Mouse (Mus musculus) brown adipose tissue, adult 24 weeks (tissue): ENCODE data around the gene Borcs5. TPM values are rescaled to one million over a fixed set of nuclear protein-coding genes. Genes with fewer than 3 reads are reported as not detected.
A peak's percentile ranks its signal among the peaks of the same experiment; 100 is the strongest.

Experiments used
- H3K27ac ChIP-seq: fragments of 200-500 bp; replicated peaks from 2 replicates; pipeline ENCODE4 v1.5.1; 2012; ENCODE audit warnings: low read depth, mild to moderate bottlenecking, low read length
- H3K4me1 ChIP-seq: fragments of 200-500 bp; 2 replicates; pipeline ENCODE4 v1.6.1; 2012; ENCODE audit warnings: low read length, mixed read lengths; ENCODE audit not compliant: control insufficient read depth, insufficient read depth, insufficient read length
- H3K4me3 ChIP-seq: fragments of 200-500 bp; 2 replicates; pipeline ENCODE4 v1.5.1; 2012; ENCODE audit warnings: low read depth, mild to moderate bottlenecking, low read length, moderate library complexity; ENCODE audit not compliant: insufficient read depth
- polyA plus RNA-seq: library from polyadenylated mRNA; stranded (reverse); fragments of >200 nt; gene quantifications from 2 replicates; pipeline ENCODE4 v1.2.4, GENCODE M21; 2012; ENCODE audit not compliant: missing spikeins, insufficient read depth, insufficient read length

Gene Borcs5
- polyA plus RNA-seq, 1 experiment: 15.2 TPM

DNA sequence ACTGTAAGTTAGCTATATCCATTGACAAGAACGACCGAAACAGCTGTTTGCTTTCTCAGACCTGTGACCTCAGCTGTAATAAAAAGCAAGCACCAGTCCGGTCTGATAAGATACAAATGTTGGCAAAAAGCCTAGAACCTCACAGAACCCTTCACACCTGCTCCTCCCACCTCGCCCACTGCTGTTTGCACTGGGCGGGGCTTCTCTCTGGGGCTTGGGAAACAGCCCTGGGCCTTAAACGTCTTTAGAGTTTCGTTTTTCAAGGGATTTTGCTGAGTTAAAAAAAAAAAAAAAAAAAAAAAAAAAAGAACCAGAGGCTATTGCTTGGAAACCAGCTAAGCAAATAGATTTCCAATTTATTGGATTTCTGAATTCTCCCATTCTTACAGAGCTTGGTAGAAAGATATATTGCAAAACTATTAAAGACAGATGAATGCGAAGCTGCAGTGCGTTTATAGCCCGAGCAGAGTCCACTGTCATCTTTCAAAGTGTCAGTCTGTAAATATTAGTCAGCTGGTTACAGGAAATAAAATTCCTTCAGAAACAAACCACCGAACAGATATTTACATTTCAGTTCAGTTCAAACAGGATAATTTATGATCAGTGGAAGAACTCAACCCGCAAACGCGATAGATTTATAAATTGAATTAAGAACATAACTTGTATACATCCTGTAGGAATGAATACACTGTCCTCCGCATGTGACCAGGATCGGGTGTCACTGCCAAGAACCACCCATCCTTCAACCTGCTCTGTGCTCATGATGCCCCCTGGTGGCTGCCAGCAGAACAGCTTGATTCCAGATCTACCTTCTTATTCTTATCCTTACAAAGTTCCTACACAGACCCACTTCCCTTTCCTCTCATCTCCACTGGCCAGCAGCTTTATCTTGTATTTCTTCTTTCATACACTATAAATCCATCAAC, 24.3 kb upstream of the Borcs5 start:
- Histone ChIP-seq H3K4me3 (0 out of 2 replicates have a peak overlapping the region, but pooled peaks have one; percentile 11), H3K27ac (no peak overlapping the region), H3K4me1 (no peaks in the 10 kb centered on the region)

DNA sequence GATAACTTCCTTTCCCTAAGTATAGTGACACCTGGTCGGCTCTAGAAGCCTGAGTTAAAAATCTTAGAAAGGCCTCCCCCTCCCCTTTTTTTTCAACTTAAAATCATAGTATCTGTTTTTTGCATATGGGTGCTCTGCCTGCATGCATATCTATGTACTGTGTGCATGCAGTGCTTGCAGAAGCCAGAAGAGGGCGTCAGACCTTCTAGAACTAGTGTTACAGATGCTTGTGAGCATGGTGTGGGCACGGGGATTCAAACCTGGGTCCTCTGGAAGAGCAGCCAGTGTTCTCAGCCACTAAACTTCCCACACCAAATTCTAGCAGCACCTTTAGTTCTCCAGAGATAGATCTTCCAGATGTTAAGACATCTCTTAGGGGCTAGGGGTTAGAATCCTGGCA, 21.7 kb upstream of the Borcs5 start:
- H3K4me3 ChIP-seq: no peak overlapping the region
- H3K4me1 ChIP-seq: peaks cover 2% of the 10 kb centered on the region; the same call in 1 of the 2 replicates
- H3K27ac ChIP-seq: no peak overlapping the region

DNA sequence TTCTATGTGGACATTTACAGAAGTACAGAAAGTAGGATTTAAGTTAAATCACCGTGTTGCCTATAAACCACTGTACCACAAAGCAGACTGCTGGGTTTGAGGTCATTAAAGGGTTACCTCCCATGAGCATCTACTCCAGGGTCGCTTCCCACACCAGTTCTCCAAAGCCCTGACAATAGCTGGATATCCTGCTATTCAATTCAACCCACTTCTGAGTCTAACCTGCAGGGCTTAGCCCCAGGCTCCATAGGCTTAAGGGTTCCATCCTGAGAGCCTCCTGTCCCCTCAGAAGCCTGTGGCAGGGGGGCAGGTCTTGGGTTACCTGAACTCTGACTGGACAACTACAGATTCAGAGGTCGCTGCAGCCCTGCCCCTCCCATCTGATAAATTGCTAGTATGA, 19.2 kb upstream of the Borcs5 start:
- H3K4me1 ChIP-seq: peaks cover 5% of the 10 kb centered on the region; the same call in 1 of the 2 replicates
- H3K27ac ChIP-seq: no peak overlapping the region
- no peak overlapping the region for H3K4me3 ChIP-seq

DNA sequence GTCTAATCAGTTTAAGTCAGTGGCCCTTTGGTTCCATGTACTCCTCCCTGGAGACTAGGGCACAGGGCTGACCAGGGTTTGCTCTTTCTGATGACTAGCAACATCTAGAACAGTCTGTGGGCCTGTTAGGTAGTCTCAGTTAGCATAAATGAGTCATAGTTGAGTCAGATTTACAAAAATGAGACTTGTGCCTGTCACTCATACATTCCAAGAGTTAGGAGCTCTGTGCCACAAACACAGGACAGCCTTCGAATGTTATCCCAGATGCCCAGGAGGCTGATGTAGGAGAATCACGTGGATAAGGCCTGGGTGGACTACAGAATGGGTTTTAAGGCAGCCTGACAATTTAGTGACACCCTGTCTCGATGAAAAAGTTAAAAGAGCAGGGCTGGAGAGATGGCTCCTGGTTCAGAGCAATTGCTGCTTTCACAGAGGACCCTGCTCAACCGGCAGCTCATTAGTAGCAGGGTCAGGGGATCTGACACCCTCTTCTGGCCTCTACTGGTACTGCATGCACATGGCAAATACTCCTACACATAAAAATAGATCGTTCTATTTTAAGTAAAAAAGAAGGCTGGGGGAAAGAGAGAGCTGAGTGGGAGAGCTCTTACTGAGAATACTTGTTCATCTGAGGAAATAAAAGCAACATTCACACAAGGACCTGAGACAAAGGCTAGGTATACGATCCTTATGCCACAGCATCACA, 18.3 kb upstream of the Borcs5 start:
- H3K27ac ChIP-seq: 0 out of 2 replicates have a peak overlapping the region, but pooled peaks have one; percentile 24
- peaks cover 5% of the 10 kb centered on the region; the same call in 1 of the 2 replicates for H3K4me1 ChIP-seq
- H3K4me3 ChIP-seq: no peak overlapping the region

DNA sequence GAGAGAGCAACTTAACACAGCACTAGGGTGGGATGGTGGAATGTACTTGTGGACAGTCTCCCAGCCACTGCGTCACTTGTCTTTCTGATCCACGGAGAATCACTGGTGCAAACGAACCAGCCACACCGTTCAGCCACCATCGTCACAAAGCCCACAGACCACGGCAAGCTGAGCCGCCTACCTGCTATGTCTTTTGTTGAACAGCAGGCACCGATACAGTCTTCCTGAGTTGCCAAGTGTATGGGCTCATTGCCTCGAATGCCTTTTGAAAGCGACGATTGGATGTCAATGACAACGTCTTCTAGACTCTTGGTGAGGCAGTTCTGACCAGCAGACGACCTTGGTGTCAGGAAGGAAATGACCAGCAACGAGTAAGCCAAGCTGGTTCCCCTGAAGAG, 17.8 kb upstream of the Borcs5 start:
- Histone ChIP-seq H3K27ac (no peak overlapping the region), H3K4me1 (peaks cover 5% of the 10 kb centered on the region; the same call in 1 of the 2 replicates), H3K4me3 (no peak overlapping the region)

DNA sequence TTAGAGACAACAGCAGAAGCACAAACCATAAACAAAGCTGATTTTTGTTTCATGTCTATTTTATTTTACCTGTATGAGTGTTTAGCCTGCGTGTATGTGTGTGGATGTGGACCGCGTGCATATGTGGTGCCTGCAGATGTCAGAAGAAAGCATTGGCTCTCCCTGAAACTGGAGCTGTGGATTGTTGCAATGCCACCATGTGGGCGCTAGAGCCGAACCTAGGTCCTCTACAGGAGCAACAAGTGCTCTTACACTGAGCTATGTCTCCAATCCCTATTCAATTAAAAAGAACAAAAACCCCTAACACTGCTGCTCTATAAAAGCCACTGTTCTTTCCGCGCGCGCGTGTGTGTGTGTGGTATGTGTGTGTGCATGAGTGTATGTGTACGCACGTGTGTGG, 13.9 kb upstream of the Borcs5 start:
- Histone ChIP-seq H3K4me3 (no peak overlapping the region), H3K27ac (no peak overlapping the region), H3K4me1 (peaks cover 5% of the 10 kb centered on the region; the same call in 1 of the 2 replicates)

DNA sequence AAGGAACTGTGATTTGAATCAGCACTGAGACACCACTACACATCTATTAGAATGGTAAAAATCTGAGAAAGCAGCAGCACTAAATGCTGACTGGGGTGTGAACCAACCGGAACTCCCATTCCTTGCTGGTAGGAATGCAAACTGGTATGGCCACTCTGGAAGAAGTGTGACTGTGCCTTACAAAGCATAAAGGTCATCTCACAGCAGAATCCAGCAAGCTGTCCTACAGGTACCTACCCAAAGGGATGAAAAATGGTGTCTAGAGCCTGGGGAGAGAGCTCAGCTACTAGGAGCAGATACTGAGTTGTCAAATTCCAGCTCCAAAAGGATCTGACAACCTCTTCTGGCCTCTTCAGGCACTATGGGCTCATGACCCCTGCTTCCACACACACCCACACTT, 12.7 kb upstream of the Borcs5 start:
- Histone ChIP-seq H3K4me1 (peaks cover 5% of the 10 kb centered on the region), H3K27ac (no peak overlapping the region), H3K4me3 (no peak overlapping the region)

DNA sequence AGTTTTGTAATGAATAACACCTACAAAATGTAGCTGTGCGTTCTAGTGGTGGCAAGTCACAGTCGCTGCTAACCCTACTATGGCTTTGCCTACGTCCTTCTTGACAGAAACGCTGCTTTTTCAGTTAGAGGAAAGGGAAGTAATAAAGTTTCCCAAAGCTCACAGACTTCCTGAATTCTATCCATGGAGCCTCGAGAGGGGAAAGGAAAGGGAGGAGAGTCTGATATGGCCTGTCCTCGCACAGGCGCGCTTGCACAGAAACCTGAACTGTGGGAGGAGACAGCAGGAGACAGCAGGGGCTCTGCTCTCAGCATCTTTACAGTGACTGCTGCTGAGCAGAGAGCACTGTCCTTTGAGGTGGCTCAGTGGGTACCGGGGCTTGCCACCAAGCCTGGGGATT, 8.9 kb upstream of the Borcs5 start:
- Histone ChIP-seq H3K4me1 (peaks cover 2% of the 10 kb centered on the region), H3K4me3 (no peak overlapping the region), H3K27ac (peak overlapping the region; percentile 49; the same call in 1 of the 2 replicates)

DNA sequence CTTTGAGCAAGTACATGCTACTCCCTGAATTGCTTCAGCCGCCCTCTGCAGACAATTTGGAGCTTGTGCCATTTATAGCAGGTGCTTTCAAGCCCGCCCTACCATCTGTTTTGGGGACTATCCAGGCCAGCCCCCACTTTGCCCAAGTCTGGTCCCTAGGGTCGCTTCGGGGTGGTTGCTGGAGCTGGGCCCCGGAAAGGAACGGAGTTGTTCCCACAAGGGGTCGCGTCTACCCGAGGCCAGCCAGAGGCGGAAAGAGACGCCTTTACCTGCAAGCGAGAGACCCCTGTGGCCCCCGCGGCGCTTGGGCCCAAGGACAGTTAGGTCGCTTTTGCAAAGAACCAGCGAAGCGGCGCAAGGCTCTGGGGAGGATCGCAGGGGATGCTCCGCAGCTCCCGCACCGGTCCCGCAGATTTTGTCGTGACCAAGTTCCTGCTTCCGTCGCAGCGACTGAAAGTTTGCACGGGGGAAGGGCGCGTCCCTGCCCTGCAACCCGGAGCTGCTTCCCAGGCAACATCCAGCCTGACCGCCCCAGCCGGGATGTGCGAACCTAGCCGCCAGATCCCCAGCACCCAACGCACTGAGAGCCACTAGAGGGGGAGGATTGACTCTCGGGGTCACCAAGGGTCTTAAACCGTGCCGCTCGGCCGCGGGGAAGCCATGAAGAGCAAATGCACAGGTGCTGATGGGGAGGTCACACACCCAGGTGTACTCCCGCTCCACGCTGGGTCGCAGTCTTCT, 7.2 kb upstream of the Borcs5 start, which contains the start of gene Mansc1:
Gene Mansc1, minus strand, starts transcription at position 542 of the 741 bp plus-strand sequence.
- H3K27ac ChIP-seq: no peak within 1 kb of the TSS
- peaks cover 2% of the 10 kb centered on the region for H3K4me1 ChIP-seq
- H3K4me3 ChIP-seq: peak within 1 kb of the TSS; percentile 70

DNA sequence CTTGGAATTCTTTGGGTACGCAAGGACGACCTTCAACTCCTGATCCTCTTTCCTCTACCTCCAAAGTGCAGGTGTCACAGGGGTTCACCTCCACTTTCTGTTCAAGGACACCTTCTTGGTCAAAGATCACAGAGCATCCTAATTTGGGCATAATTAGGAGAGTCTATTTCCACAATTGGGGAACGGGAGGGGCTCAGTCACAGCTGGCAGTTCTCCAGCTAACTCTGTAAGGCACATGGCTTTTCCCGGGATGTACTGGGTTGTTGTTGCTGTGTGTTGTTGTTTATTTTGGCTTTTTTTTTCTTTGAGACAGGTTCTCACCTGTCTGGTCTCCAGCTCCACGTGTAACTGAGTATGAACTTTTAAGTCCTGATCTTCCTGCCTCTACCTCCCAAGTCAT, 6.6 kb upstream of the Borcs5 start:
- peak overlapping the region; percentile 70 for H3K4me3 ChIP-seq
- H3K27ac ChIP-seq: no peak overlapping the region
- peaks cover 2% of the 10 kb centered on the region for H3K4me1 ChIP-seq

DNA sequence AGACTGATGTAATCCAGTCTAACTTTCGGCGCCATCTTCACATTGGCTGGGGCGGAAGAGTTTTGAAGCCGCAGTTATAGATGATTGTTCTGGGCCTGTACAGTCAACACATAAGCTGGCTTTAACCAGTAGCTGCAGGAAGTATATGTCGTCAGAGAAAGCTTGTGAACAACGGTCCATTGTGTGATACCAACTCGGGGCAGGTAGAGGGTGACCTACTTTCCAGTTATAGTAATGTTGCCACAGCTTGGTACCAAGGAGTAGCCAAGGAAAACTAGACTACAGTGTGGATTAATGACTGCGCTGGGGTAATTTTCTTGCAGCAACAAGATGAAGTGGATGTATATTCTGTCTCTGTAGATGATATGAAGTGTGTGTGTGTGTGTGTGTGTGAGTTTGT, 5.8 kb upstream of the Borcs5 start:
- Histone ChIP-seq H3K27ac (no peak overlapping the region), H3K4me3 (no peak overlapping the region), H3K4me1 (peaks cover 2% of the 10 kb centered on the region)

DNA sequence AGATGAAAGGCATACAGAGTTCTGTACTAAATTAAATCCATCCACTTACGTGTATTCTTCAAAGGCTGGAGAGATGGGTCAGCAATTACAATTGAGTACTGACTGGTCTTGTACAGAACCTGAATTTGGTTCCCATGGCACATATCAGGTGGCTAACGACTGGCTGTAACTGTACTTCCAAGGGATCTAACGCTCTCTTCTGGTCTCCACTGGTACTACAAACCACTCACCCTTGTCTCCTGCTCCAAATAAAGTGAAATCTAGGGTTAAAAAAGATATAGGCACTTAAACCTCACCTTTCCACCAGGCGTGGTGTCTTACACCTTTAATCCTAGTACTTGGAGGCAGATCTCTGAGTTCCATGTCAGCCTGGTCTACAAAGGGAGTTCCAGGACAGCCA, 2.8 kb upstream of the Borcs5 start:
- H3K4me1 ChIP-seq: no peaks in the 10 kb centered on the region
- H3K4me3 ChIP-seq: no peak overlapping the region
- no peak overlapping the region for H3K27ac ChIP-seq

DNA sequence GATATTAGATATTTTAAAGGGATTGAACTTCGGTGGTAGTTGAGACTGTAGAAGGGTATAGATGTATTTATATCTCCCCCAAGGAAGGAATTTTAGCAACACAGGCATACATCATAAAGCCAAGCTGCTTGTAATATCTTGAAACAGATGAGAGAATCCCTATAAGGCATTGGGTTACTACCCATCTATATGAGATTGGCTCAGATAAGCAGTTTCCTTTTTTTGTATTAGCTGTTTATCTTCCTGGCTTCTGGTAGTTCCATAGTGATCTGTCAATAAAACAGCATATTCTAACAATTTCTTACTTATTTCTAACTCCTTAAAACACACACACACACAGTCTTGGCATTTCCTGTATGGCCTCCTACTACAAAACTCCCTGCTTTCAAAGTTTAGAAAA, 590 bp downstream of the Borcs5 start:
- Histone ChIP-seq H3K4me1 (no peaks in the 10 kb centered on the region), H3K4me3 (no peak overlapping the region), H3K27ac (no peak overlapping the region)

DNA sequence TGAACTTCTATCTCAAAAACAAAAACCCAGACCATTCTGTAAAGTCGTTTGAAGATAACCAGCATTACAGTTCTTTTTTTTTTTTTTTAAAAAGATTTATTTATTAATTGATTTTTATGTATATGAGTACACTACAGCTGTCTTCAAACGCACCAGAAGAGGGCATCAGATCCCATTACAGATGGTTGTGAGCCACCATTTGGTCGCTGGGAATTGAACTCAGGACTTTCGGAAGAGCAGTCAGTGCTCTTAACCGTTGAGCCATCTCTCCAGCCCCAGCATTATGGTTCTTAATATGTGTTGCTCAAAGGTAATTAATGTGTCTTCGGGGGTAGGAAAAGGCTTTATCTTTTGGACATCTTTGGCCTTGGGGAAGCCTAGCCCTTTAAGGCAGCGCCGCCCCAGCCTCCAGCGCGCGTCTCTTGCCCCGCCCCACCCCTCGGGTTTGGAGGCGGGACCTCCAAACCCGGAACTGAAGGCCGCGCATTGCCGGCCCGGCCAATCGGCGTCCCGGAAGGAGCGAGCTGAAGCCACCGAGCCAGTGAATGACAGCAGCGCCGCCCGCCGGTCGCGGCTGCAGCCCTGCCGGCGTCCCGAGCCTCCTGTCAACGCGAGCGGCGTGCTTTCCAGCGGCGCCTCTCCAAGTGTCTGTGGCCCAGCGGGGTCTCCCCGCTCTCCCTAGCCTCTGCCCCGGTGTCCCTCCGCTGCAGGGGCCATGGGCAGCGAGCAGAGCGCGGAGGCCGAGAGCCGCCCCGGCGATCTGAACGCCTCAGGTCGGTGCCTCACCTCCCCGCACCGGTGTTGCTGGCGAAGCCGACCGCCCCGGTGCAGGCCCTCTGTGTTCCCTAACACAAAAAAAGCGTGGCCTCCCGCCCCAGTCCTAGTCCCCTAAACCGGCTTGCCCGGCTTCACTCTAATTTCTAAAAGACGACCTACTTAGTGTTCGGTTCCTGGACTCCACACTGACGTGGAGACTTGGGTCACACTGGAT, 1.5 kb downstream of the Borcs5 start:
- Histone ChIP-seq H3K4me1 (no peaks in the 10 kb centered on the region), H3K4me3 (peak overlapping the region; percentile 96), H3K27ac (peak overlapping the region; percentile 50; the same call in 1 of the 2 replicates)
